Mouse (Mus musculus): Measurements from ENCODE around the gene Plcb2.

Gene Plcb2

DNA sequence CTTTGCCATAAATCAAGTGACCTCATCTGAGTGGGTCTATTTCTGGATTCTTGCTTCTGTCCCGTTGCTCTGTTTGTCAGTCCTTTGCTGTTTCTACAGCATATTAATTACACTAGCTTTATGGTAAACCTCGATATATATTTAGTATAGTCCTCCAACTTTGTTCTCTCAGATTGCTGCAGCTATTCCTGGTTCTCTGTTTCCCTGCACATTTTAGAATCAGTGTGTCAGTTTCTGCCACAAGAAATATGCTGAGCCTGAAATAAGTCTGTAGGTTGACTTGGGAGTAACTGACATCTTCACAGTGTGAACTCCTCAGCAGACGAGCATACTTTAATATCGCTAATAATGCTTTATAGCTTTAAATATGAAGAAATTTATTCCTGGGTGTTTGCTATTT is 43.1 kb downstream of the Plcb2 start:
- DNase-seq (ENCODE audit: inconsistent ontology term): no peak

GRCm38 (mm10) chr2:118682544-118683260 is 45.5 kb downstream of the Plcb2 start:
- DNase-seq (ENCODE audit: inconsistent ontology term): peak; percentile 70

DNA sequence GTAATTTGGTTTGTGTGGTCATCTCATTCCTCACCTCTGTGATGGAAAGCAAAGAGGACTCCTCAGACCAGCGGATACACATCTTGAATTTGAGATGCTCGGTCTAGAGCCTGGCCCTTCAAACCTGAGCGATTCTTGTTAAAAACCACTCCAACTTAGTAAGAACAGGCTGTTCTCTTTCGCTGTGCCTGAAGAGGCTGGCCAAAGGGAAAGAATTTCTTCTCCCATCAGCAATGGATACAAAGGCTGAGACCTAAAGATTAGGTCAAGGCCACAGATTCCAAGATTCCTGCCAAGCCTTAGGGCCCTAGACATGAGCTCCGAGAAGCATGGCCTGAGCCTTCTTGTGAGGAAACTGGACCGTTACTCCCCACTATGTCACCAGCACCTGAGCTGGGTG is 47.3 kb downstream of the Plcb2 start:
- DNase-seq (ENCODE audit: inconsistent ontology term): no peak

- no peak for DNase-seq (ENCODE audit: inconsistent ontology term)
Observed at GRCm38 (mm10) chr2:118679577-118679976, 48.7 kb downstream of the Plcb2 start.

DNA sequence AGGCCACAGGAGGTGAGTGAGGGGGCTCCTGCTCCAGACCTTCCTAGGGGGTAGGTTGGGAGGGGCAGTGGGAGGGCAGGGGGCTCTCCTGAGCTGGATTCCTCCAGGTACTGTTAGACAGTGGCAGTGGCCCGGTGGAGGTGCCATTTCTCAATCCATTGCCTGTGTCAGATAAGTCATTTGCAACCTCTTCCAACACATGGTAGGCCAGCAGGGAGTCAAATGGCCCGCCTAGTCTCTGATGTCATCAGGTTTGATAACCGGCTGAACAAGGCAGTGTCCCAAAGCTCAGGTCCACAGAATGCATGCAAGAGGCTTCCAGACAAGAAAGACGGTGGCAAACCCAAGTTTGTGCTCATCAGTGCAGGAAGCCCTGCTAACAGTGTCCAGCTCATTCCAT is 50.4 kb downstream of the Plcb2 start:
- no peak for DNase-seq (ENCODE audit: inconsistent ontology term)

- no peak for DNase-seq (ENCODE audit: inconsistent ontology term)
Observed at GRCm38 (mm10) chr2:118676839-118677741, 51.1 kb downstream of the Plcb2 start.

DNA sequence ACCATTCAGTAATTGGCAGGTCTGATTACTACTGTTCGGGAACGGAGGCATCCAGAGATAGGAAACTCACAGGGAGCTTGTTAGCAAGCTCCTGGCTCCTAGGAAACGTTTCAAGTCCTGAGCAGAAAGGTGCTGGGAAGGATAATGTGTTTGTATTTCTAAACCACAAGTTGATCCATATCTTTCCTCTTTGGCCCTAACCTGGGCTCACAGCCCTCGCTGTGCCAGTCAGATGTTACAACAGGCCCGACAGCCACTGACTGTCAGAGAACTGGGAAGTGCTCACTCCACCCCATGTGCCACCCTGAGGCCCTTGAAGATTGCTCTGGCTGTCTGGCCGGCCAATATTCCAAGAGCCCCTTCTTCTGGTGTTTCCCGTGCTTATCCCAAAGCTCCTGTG is 53.7 kb downstream of the Plcb2 start:
- DNase-seq (ENCODE audit: inconsistent ontology term): no peak

DNA sequence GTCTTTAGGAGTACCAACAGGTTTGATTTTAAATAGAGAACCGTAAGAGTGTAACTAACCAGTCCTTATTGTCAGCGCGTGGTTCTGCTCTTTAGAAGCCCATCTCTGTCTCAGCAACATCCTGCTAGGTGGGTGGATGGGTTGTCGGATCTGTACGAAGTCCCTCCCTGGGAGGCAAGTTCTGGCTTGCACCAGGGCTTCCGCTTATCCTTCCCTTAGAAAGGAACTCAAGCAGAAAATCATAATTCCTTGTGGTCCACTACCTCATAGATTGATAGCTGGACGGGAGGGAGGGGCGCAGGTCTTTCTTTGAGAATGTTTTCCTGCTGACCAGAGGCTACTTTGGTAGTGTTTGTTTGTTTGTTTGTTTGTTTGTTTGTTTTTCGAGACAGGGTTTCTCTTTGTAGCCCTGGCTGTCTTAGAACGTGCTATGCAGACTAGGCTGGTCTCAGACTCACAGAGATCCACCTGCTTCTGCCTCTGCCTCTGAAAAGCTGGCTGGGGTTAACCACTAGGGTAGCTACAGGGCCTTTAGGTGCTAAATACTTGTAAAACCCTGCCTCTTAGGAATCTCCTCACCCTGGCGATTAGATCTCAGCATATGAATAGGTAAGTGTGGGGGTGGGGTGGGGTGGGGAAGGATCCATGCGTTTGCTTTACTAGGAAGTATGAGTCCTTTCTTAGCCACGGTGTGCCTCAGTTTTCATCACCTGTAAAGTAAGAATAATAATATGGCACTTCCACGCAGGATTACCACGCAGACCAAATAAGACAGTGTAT is 54.4 kb downstream of the Plcb2 start:
- no peak for DNase-seq (ENCODE audit: inconsistent ontology term)

DNA sequence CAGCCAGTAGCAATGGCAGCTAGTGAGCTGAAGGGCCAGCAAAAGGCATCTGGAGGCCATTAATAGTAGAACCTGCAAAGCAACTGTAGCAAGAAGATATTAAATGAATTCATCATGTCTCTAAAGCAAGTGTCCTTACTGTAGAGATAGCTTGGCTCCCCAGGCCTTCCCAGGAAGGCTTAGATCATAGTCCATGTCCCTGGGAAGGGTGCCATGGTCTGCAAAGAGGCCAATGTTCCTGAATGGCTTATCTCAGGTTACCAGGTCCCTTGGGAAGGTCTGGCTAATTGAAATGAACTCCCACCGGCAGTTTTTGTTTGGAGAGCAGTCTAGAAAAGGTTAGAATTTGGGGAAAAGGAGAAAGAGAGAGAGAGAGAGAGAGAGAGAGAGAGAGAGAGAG is 56.5 kb downstream of the Plcb2 start:
- no peak for DNase-seq (ENCODE audit: inconsistent ontology term)

- no peak for DNase-seq (ENCODE audit: inconsistent ontology term)
Observed at GRCm38 (mm10) chr2:118669785-118670184, 58.5 kb downstream of the Plcb2 start.

GRCm38 (mm10) chr2:118669245-118669644 is 59.0 kb downstream of the Plcb2 start:
- no peak for DNase-seq (ENCODE audit: inconsistent ontology term)

DNA sequence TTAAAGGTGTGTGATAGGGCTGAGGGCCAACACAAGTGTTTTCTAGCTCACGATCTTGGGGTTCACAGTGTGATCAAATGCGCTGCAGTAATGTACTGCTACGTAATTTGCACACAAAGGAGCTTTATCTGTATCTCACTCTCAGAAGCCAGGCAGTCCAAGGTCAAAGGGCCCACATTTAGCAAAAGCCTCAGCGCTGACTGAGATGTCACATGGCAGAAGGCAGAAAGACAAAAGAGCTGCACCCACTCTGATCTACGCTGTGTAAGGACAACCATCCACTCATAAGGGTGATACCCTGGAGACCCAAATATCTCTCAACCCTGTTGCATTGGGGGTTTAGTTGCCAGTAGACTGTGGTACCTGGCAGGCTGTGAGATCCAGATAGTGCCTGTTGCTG is 61.1 kb downstream of the Plcb2 start:
- no peak for DNase-seq (ENCODE audit: inconsistent ontology term)

- no peak for DNase-seq (ENCODE audit: inconsistent ontology term)
Observed at GRCm38 (mm10) chr2:118665616-118666015, 62.6 kb downstream of the Plcb2 start.

DNA sequence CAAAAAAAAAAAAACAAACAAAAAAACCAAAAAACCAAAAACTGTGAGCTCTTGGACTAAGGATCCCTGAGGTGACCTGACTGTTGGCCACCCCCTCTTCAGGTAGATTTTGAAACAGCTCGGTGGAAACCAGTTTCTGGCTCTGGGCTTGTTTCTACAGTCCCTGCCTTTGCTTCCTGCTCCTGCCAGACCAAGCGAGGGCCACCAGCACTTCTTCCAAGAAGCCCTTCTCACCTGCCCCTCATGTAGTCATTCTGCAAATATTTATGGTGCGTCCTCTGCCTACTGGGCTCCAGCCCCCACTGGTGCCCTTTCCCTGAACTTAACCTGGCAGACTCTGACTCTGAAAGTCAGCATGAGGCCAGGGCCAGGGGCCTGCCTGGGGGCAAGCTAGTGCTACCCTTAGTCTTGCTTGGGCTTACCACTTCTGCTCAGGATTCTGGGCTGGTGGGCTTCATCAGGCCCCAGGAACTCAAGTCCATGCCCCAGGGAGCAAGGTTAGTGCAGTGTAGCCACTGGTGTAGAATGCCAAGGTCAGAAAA is 63.2 kb downstream of the Plcb2 start:
- DNase-seq (ENCODE audit: inconsistent ontology term): no peak

- DNase-seq (ENCODE audit: inconsistent ontology term): no peak
Observed at GRCm38 (mm10) chr2:118663804-118664766, 64.2 kb downstream of the Plcb2 start.

GRCm38 (mm10) chr2:118662902-118663803 is 65.1 kb downstream of the Plcb2 start, which contains the start of gene Pak6:
TSS of gene Pak6 (plus strand) at chr2:118663303.
- DNase-seq (ENCODE audit: inconsistent ontology term): no peak

GRCm38 (mm10) chr2:118661891-118662290 is 66.3 kb downstream of the Plcb2 start:
- DNase-seq (ENCODE audit: inconsistent ontology term): no peak

- no peak for DNase-seq (ENCODE audit: inconsistent ontology term)
Observed at GRCm38 (mm10) chr2:118659998-118660452, 68.2 kb downstream of the Plcb2 start.

DNA sequence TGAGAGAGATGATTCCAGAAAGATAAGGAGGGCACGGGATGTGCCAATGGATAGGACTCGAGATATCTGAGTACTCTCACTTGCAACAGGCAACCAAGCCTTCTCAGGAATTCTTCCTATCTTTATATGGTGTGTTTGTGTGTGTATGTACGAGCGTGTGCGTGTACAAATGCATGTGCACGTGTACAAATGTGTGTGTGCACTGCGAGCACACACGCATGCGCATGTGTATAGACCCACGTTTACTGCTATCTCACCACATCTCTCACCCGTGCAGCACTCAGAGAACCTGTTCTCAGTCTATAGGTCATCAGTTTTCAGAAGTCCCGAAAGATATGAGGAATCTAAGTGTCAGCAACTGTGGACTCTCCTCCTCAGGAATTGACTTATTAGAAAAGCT is 68.7 kb downstream of the Plcb2 start:
- DNase-seq (ENCODE audit: inconsistent ontology term): no peak

GRCm38 (mm10) chr2:118659077-118659476 is 69.2 kb downstream of the Plcb2 start:
- DNase-seq (ENCODE audit: inconsistent ontology term): peak; percentile 81
